Mouse (Mus musculus) lung, postnatal 4 days (tissue): ENCODE data around the gene Babam2.
"Not testable (repeated sequence)": the region's sequence is repeated elsewhere in the genome, so short reads cannot be mapped to it uniquely, and the experiment has no call there.

Experiments
- DNase-seq, 2 experiments: peaks; one replicate each; pipeline ENCODE4 v3.0.0; 2021

Babam2 gene

GRCm38 (mm10) chr5:31787622-31788021, 90.1 kb downstream of the Babam2 start:
- no peak for DNase-seq

GRCm38 (mm10) chr5:31792338-31792737, 94.9 kb downstream of the Babam2 start:
- no peak for DNase-seq

- no peak for DNase-seq
Measured at GRCm38 (mm10) chr5:31792863-31793262, 95.4 kb downstream of the Babam2 start.

GRCm38 (mm10) chr5:31795414-31795813, 97.9 kb downstream of the Babam2 start:
- no peak for DNase-seq

- no peak for DNase-seq
Measured at GRCm38 (mm10) chr5:31796979-31797378, 99.5 kb downstream of the Babam2 start.

- not testable (repeated sequence) for DNase-seq
Measured at GRCm38 (mm10) chr5:31804211-31804610, 106.7 kb downstream of the Babam2 start.

GRCm38 (mm10) chr5:31804751-31805150, 107.3 kb downstream of the Babam2 start:
- DNase-seq, result no peak

- no peak for DNase-seq
Measured at GRCm38 (mm10) chr5:31807312-31807711, 109.8 kb downstream of the Babam2 start.

- DNase-seq, result no peak
Measured at GRCm38 (mm10) chr5:31808271-31808670, 110.8 kb downstream of the Babam2 start.

- DNase-seq, result peak in 1 of 2 experiments; percentile 10
Measured at GRCm38 (mm10) chr5:31810796-31811662, 113.5 kb downstream of the Babam2 start.

GRCm38 (mm10) chr5:31811663-31812001, 114.1 kb downstream of the Babam2 start:
- no peak for DNase-seq

GRCm38 (mm10) chr5:31813156-31813675, 115.7 kb downstream of the Babam2 start:
- DNase-seq, result no peak

GRCm38 (mm10) chr5:31814068-31814467, 116.6 kb downstream of the Babam2 start:
- no peak for DNase-seq

- no peak for DNase-seq
Measured at GRCm38 (mm10) chr5:31815129-31815528, 117.6 kb downstream of the Babam2 start.

GRCm38 (mm10) chr5:31816082-31816481, 118.6 kb downstream of the Babam2 start:
- no peak for DNase-seq

GRCm38 (mm10) chr5:31820801-31821200, 123.3 kb downstream of the Babam2 start:
- DNase-seq, result no peak

GRCm38 (mm10) chr5:31821204-31821603, 123.7 kb downstream of the Babam2 start:
- no peak for DNase-seq

- no peak for DNase-seq
Measured at GRCm38 (mm10) chr5:31823673-31824072, 126.2 kb downstream of the Babam2 start.

GRCm38 (mm10) chr5:31824126-31824525, 126.6 kb downstream of the Babam2 start:
- DNase-seq, result no peak

GRCm38 (mm10) chr5:31827304-31827703, 129.8 kb downstream of the Babam2 start:
- no peak for DNase-seq

- DNase-seq, result no peak
Measured at GRCm38 (mm10) chr5:31827896-31828295, 130.4 kb downstream of the Babam2 start.

GRCm38 (mm10) chr5:31828747-31829146, 131.3 kb downstream of the Babam2 start:
- no peak for DNase-seq

GRCm38 (mm10) chr5:31829588-31829987, 132.1 kb downstream of the Babam2 start:
- DNase-seq, result no peak

- no peak for DNase-seq
Measured at GRCm38 (mm10) chr5:31831587-31831986, 134.1 kb downstream of the Babam2 start.

- DNase-seq, result no peak
Measured at GRCm38 (mm10) chr5:31835691-31836090, 138.2 kb downstream of the Babam2 start.
